Mouse (Mus musculus): ENCODE results near the gene Akap2. TPM values are rescaled to one million over a fixed set of nuclear protein-coding genes. Genes with fewer than 3 reads are reported as not detected.

Gene Akap2
- polyA plus RNA-seq, 1 experiment from 2014 or later: 38.2 TPM

DNA sequence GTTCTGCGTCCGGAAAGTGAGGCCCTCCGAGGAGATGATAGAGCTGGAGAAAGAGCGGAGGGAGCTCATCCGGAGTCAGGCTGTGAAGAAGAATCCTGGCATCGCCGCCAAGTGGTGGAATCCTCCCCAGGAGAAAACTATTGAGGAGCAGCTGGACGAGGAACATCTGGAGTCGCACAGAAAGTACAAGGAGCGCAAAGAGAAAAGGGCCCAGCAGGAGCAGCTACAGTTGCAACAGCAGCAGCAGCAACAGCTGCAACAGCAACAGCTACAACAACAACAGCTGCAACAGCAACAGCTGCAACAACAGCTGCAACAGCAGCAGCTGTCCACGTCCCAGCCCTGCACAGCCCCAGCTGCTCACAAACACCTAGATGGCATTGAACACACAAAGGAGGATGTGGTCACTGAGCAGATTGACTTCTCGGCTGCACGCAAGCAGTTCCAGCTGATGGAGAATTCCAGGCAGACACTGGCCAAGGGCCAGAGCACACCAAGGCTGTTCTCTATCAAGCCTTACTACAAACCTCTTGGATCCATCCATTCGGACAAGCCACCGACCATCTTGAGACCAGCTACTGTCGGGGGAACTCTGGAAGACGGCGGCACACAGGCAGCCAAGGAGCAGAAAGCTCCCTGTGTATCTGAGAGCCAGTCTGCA, 138.0 kb downstream of the Akap2 start:
- Histone ChIP-seq H3K27me3 (ENCODE audit: control insufficient read depth, insufficient read depth, low read length) (no peaks in the 10 kb centered on the region), H3K4me3 (ENCODE audit: low read depth, low read length) (no peak overlapping the region), H3K4me1 (replicated peaks; ENCODE audit: control insufficient read depth, insufficient read depth, low read length) (no peaks in the 10 kb centered on the region), H3K9me3 (ENCODE audit: control insufficient read depth, low read length) (no peaks in the 10 kb centered on the region), H3K4me2 (replicated peaks; ENCODE audit: low read depth, low read length) (no peak overlapping the region), H3K9ac (ENCODE audit: low read depth, low read length) (no peak overlapping the region), H3K36me3 (ENCODE audit: control insufficient read depth, insufficient read depth, low read length) (peaks cover 18% of the 10 kb centered on the region; the same call in 1 of the 2 replicates), H3K27ac (ENCODE audit: low read depth, low read length) (no peak overlapping the region)
- 88% methylated on average over 18 of the region's 18 CpGs for WGBS
- no peak for DNase-seq (ENCODE audit: low spot score)
- no peak for ATAC-seq (ENCODE audit: low FRiP score)

DNA sequence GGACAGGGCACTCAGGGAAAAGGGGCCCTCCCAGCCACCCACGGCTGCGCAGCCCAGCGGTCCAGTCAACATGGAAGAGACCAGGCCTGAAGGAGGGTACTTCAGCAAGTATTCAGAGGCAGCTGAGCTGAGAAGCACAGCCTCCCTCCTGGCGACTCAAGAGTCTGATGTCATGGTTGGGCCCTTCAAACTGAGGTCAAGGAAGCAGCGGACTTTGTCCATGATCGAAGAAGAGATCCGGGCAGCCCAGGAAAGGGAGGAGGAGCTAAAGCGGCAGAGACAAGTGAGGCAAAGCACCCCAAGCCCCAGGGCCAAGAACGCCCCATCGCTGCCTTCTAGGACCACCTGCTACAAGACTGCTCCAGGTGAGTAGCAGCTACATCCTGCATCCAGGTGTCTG, 139.2 kb downstream of the Akap2 start:
- no peak overlapping the region for H3K27ac ChIP-seq (ENCODE audit: low read depth, low read length)
- H3K9ac ChIP-seq (ENCODE audit: low read depth, low read length): no peak overlapping the region
- H3K27me3 ChIP-seq (ENCODE audit: control insufficient read depth, insufficient read depth, low read length): no peaks in the 10 kb centered on the region
- H3K4me2 ChIP-seq (replicated peaks; ENCODE audit: low read depth, low read length): no peak overlapping the region
- no peak overlapping the region for H3K4me3 ChIP-seq (ENCODE audit: low read depth, low read length)
- 92% methylated on average over 10 of the region's 10 CpGs for WGBS
- no peaks in the 10 kb centered on the region for H3K4me1 ChIP-seq (replicated peaks; ENCODE audit: control insufficient read depth, insufficient read depth, low read length)
- no peak for ATAC-seq (ENCODE audit: low FRiP score)
- no peak for DNase-seq (ENCODE audit: low spot score)
- H3K36me3 ChIP-seq (ENCODE audit: control insufficient read depth, insufficient read depth, low read length): peaks cover 18% of the 10 kb centered on the region; the same call in 1 of the 2 replicates
- no peaks in the 10 kb centered on the region for H3K9me3 ChIP-seq (ENCODE audit: control insufficient read depth, low read length)

DNA sequence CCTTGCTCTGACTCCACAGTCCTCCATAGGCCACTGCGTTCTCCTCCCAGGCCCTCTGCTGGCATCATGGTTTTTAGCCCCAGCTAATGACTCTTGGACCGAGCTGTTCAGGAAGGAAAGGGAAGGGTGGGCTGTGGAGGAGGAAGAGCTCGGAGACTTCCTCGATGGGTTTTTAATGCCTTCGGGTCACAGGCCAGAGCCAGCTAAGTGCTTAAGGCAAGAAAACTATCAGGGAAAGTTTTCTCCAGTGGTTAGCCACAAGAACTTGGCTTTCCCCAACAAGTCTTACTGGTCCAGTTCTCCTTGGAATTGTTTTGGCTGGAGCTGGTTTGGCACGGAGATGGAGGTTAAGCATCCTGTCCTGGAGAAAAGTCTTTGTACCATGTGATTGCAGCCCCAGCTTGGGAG, 142.8 kb downstream of the Akap2 start:
- H3K9ac ChIP-seq (ENCODE audit: low read depth, low read length): no peak overlapping the region
- 89% methylated on average over 6 of the region's 6 CpGs for WGBS
- no peaks in the 10 kb centered on the region for H3K27me3 ChIP-seq (ENCODE audit: control insufficient read depth, insufficient read depth, low read length)
- no peaks in the 10 kb centered on the region for H3K9me3 ChIP-seq (ENCODE audit: control insufficient read depth, low read length)
- no peak overlapping the region for H3K4me3 ChIP-seq (ENCODE audit: low read depth, low read length)
- DNase-seq (ENCODE audit: low spot score) (no peak), ATAC-seq (ENCODE audit: low FRiP score) (no peak)
- H3K27ac ChIP-seq (ENCODE audit: low read depth, low read length): no peak overlapping the region
- no peaks in the 10 kb centered on the region for H3K4me1 ChIP-seq (replicated peaks; ENCODE audit: control insufficient read depth, insufficient read depth, low read length)
- peaks cover 17% of the 10 kb centered on the region; the same call in 1 of the 2 replicates for H3K36me3 ChIP-seq (ENCODE audit: control insufficient read depth, insufficient read depth, low read length)
- no peak overlapping the region for H3K4me2 ChIP-seq (replicated peaks; ENCODE audit: low read depth, low read length)

DNA sequence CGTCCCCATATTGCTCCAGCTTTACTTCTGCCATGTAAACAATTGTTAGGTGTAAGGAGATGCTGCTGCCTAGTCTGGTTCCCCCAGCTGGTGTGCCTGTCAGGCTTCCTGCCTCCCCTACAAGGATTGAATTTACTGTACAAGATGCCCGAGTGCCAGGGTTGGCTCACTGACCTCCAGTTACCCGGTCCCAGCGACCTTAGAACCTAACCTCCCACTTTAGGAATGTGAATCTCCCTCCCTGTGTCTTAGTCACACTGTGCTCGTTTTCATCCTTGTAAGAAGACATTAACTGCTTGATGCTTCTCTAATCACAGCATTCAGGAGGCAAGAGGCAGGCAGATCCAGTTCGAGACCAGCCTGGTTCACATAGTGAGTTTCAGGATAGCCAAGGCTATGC, 143.7 kb downstream of the Akap2 start:
- Histone ChIP-seq H3K27me3 (ENCODE audit: control insufficient read depth, insufficient read depth, low read length) (no peaks in the 10 kb centered on the region), H3K9ac (ENCODE audit: low read depth, low read length) (no peak overlapping the region), H3K4me2 (replicated peaks; ENCODE audit: low read depth, low read length) (no peak overlapping the region), H3K27ac (ENCODE audit: low read depth, low read length) (no peak overlapping the region), H3K4me1 (replicated peaks; ENCODE audit: control insufficient read depth, insufficient read depth, low read length) (no peaks in the 10 kb centered on the region), H3K36me3 (ENCODE audit: control insufficient read depth, insufficient read depth, low read length) (peaks cover 9% of the 10 kb centered on the region; the same call in 1 of the 2 replicates), H3K4me3 (ENCODE audit: low read depth, low read length) (no peak overlapping the region), H3K9me3 (ENCODE audit: control insufficient read depth, low read length) (no peaks in the 10 kb centered on the region)
- ATAC-seq (ENCODE audit: low FRiP score): no peak
- 70% methylated on average over 6 of the region's 6 CpGs for WGBS
- no peak for DNase-seq (ENCODE audit: low spot score)

DNA sequence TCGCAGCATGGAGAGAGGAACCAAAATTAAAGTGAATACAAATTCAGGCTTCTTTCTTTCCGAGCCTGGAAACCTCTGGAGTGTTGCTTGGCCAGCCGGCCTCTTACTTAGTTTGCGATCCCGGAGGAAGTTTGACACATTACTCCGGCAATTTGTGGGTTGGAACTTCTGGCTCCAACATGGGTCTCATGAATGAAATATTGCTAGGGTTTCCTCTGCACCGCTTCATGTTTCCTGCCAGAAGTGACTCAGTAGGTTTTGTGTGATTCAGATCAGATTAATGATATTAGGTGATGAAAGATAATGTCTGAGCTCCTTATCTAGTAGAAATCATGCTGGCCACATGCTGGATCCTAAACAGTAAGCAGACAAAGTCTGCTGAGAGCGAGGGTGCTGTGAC, 144.4 kb downstream of the Akap2 start:
- H3K27ac ChIP-seq (ENCODE audit: low read depth, low read length): no peak overlapping the region
- H3K27me3 ChIP-seq (ENCODE audit: control insufficient read depth, insufficient read depth, low read length): no peaks in the 10 kb centered on the region
- no peaks in the 10 kb centered on the region for H3K4me1 ChIP-seq (replicated peaks; ENCODE audit: control insufficient read depth, insufficient read depth, low read length)
- DNase-seq (ENCODE audit: low spot score) (no peak), ATAC-seq (ENCODE audit: low FRiP score) (no peak)
- H3K36me3 ChIP-seq (ENCODE audit: control insufficient read depth, insufficient read depth, low read length): peaks cover 3% of the 10 kb centered on the region; the same call in 1 of the 2 replicates
- H3K4me2 ChIP-seq (replicated peaks; ENCODE audit: low read depth, low read length): no peak overlapping the region
- H3K9ac ChIP-seq (ENCODE audit: low read depth, low read length): no peak overlapping the region
- no peak overlapping the region for H3K4me3 ChIP-seq (ENCODE audit: low read depth, low read length)
- WGBS: 83% methylated on average over 8 of the region's 8 CpGs
- no peaks in the 10 kb centered on the region for H3K9me3 ChIP-seq (ENCODE audit: control insufficient read depth, low read length)

DNA sequence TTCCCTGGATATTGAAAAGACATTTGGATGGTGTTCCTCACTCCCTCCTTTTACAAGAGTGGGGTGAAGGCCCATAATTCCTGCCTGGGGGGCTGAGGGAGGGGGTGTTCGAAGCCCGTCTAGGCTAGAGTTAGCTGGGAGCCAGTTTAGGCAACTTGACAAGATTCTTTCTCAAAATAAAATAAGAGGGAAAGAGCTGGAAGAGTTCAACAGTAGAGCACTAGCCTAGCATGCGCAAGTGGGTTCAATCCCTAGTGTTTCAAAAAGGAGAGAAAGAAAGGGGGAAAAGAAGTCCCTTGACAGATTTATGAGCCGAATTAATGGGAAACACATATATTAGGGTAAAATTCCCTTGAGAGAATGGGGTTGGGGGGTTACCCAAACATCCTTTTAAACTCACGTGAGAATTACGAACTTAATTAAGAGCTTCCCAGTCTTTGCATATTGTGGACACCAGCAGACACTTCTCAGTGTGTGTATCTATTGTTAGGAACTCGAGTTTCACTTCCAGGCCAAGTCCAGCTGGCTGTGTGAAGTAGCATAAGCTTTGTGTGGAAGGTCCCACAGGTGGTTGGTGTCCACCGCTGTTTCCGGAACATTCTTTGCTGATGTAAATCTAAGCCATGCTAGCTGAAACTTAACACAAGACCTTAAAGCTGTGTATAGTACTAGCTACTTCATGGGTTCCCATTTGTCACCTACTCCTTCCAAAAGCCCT, 145.0 kb downstream of the Akap2 start:
- H3K27me3 ChIP-seq (ENCODE audit: control insufficient read depth, insufficient read depth, low read length): no peaks in the 10 kb centered on the region
- WGBS: 83% methylated on average over 9 of the region's 9 CpGs
- no peak overlapping the region for H3K27ac ChIP-seq (ENCODE audit: low read depth, low read length)
- DNase-seq (ENCODE audit: low spot score) (no peak), ATAC-seq (ENCODE audit: low FRiP score) (no peak)
- no peak overlapping the region for H3K4me3 ChIP-seq (ENCODE audit: low read depth, low read length)
- no peaks in the 10 kb centered on the region for H3K9me3 ChIP-seq (ENCODE audit: control insufficient read depth, low read length)
- H3K4me1 ChIP-seq (replicated peaks; ENCODE audit: control insufficient read depth, insufficient read depth, low read length): no peaks in the 10 kb centered on the region
- H3K4me2 ChIP-seq (replicated peaks; ENCODE audit: low read depth, low read length): no peak overlapping the region
- no peak overlapping the region for H3K9ac ChIP-seq (ENCODE audit: low read depth, low read length)
- no peaks in the 10 kb centered on the region for H3K36me3 ChIP-seq (ENCODE audit: control insufficient read depth, insufficient read depth, low read length)

DNA sequence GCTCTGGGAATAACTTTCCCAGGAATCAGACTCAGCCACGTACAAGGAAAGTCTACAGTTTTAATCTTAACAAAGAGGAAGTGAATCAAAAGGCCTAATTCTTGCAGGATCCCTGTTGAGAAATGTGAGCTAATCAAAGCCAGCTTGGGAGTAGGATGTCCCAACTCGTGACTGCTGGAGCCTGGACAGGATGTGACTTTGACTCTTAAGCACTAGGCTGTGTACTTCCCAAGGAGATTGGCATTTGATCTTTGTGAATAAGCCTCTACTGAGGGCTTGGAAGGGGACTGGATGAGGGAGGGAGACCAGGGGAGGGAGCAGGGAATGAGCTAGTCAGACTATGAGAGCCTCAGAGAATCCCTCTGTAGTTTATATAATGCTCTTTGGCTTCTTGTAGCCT, 148.6 kb downstream of the Akap2 start:
- 35% methylated on average over 2 of the region's 2 CpGs for WGBS
- no peak for ATAC-seq (ENCODE audit: low FRiP score)
- no peak for DNase-seq (ENCODE audit: low spot score)

DNA sequence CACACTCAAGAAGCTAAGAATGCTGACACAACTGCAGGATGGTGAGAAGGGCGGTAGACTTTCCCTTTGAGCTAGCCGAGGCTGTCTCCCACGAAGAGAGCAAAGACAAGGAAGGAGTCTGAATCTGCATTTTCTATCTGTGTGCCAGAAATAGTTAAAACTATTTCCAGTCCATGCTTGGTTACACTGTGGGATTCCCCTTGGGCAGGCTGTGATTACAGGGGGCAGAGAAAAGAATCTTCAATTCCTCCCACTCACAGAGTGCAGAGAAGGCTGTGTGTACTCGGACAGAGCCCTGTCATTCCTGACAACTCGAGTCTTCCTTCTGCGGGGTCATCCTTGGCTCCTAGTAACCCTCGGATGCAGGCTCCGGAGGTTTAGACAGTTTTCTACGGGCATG, 149.5 kb downstream of the Akap2 start:
- no peaks in the 10 kb centered on the region for H3K9me3 ChIP-seq (ENCODE audit: control insufficient read depth, low read length)
- WGBS: 66% methylated on average over 9 of the region's 9 CpGs

More for the DNA sequence above, 148.6 kb downstream of the Akap2 start:
- Histone ChIP-seq H3K4me3 (ENCODE audit: low read depth, low read length) (no peak overlapping the region), H3K9ac (ENCODE audit: low read depth, low read length) (no peak overlapping the region), H3K9me3 (ENCODE audit: control insufficient read depth, low read length) (no peaks in the 10 kb centered on the region), H3K27me3 (ENCODE audit: control insufficient read depth, insufficient read depth, low read length) (no peaks in the 10 kb centered on the region), H3K27ac (ENCODE audit: low read depth, low read length) (no peak overlapping the region), H3K36me3 (ENCODE audit: control insufficient read depth, insufficient read depth, low read length) (no peaks in the 10 kb centered on the region), H3K4me2 (replicated peaks; ENCODE audit: low read depth, low read length) (no peak overlapping the region), H3K4me1 (replicated peaks; ENCODE audit: control insufficient read depth, insufficient read depth, low read length) (no peaks in the 10 kb centered on the region)

DNA sequence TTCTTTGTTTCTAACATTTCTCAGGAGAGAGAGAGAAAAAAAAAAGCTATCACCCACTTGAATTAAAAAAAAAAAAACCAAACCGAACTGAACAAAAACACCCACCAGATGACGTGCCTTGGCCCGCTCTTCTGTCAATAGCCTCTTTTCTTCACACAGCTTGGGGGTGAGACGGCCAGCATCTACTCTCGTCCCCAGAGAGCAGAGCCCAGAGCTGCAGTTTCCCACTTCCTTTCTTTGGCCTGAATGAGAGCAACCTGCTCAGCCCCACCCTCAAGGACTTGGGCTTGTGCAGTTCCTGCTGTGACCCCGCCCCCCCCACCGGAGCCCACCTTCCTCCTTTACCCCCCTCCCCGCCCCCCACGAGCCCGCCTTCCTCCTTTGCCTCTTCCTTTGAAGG, 150.0 kb downstream of the Akap2 start:
- WGBS: 42% methylated on average over 9 of the region's 10 CpGs
- Histone ChIP-seq H3K9me3 (ENCODE audit: control insufficient read depth, low read length) (no peaks in the 10 kb centered on the region), H3K4me3 (ENCODE audit: low read depth, low read length) (no peak overlapping the region), H3K4me2 (replicated peaks; ENCODE audit: low read depth, low read length) (no peak overlapping the region), H3K9ac (ENCODE audit: low read depth, low read length) (no peak overlapping the region), H3K4me1 (replicated peaks; ENCODE audit: control insufficient read depth, insufficient read depth, low read length) (no peaks in the 10 kb centered on the region), H3K36me3 (ENCODE audit: control insufficient read depth, insufficient read depth, low read length) (no peaks in the 10 kb centered on the region), H3K27me3 (ENCODE audit: control insufficient read depth, insufficient read depth, low read length) (no peaks in the 10 kb centered on the region), H3K27ac (ENCODE audit: low read depth, low read length) (no peak overlapping the region)
- DNase-seq (ENCODE audit: low spot score): no peak
- ATAC-seq (ENCODE audit: low FRiP score): no peak

More for the DNA sequence above, 149.5 kb downstream of the Akap2 start:
- H3K27me3 ChIP-seq (ENCODE audit: control insufficient read depth, insufficient read depth, low read length): no peaks in the 10 kb centered on the region
- no peaks in the 10 kb centered on the region for H3K36me3 ChIP-seq (ENCODE audit: control insufficient read depth, insufficient read depth, low read length)
- H3K27ac ChIP-seq (ENCODE audit: low read depth, low read length): no peak overlapping the region
- no peak overlapping the region for H3K9ac ChIP-seq (ENCODE audit: low read depth, low read length)
- no peaks in the 10 kb centered on the region for H3K4me1 ChIP-seq (replicated peaks; ENCODE audit: control insufficient read depth, insufficient read depth, low read length)
- no peak overlapping the region for H3K4me2 ChIP-seq (replicated peaks; ENCODE audit: low read depth, low read length)
- ATAC-seq (ENCODE audit: low FRiP score) (no peak), DNase-seq (ENCODE audit: low spot score) (no peak)
- H3K4me3 ChIP-seq (ENCODE audit: low read depth, low read length): no peak overlapping the region
